Mouse (Mus musculus) kidney, adult 2 months (tissue): Measurements from ENCODE around the gene Tnfsf11.

Experiments
- CTCF ChIP-seq: fragments of 200-500 bp; conservative IDR thresholded peaks from 2 replicates; pipeline ENCODE4 v1.5.1; 2011; ENCODE audit warnings: low read depth, mild to moderate bottlenecking, control low read depth, low read length, moderate library complexity, mixed read lengths; ENCODE audit not compliant: insufficient read depth, insufficient read length
- POLR2A ChIP-seq: fragments of 200-500 bp; IDR thresholded peaks from one replicate; pipeline ENCODE4 v1.6.1; 2011; ENCODE audit warnings: low read depth, low read length, control low read depth

GRCm38 (mm10) chr14:78289912-78290523 lies 17.8 kb downstream of the Tnfsf11 start:
- TF ChIP-seq POLR2A: no peak
- no peak for TF ChIP-seq CTCF
